Mouse (Mus musculus) neural tube, embryonic 14.5 days (tissue): Measurements from ENCODE around the gene Hist1h2bb. TPM values are rescaled to one million over a fixed set of nuclear protein-coding genes. Genes with fewer than 3 reads are reported as not detected.
"Not testable (repeated sequence)": the region's sequence is repeated elsewhere in the genome, so short reads cannot be mapped to it uniquely, and the experiment has no call there.

ENCODE experiments used
- ATAC-seq: fragments of 200-750 bp; cut with Nextera tagmentation; 2 replicates; pipeline ENCODE4 v1.8.0; 2017; ENCODE audit warnings: low read depth, mild to moderate bottlenecking, moderate TSS enrichment, moderate library complexity
- H3K27ac ChIP-seq: fragments of 300-500 bp; sonication (generic); 2 replicates; pipeline ENCODE4 v1.5.1; 2014; ENCODE audit warnings: low read depth, mild to moderate bottlenecking, control low read depth, low read length, moderate library complexity, mixed read lengths
- H3K27me3 ChIP-seq: fragments of 300-500 bp; sonication (generic); 2 replicates; pipeline ENCODE4 v1.6.1; 2014; ENCODE audit warnings: low read length; ENCODE audit not compliant: control insufficient read depth, insufficient read depth
- H3K36me3 ChIP-seq: fragments of 300-500 bp; sonication (generic); 2 replicates; pipeline ENCODE4 v1.6.1; 2014; ENCODE audit warnings: low read length, mixed read lengths; ENCODE audit not compliant: control insufficient read depth, insufficient read depth
- H3K4me1 ChIP-seq: fragments of 300-500 bp; sonication (generic); 2 replicates; pipeline ENCODE4 v1.6.1; 2014; ENCODE audit warnings: low read length; ENCODE audit not compliant: control insufficient read depth, insufficient read depth
- H3K4me2 ChIP-seq: fragments of 300-500 bp; sonication (generic); 2 replicates; pipeline ENCODE4 v1.6.1; 2014; ENCODE audit warnings: mild to moderate bottlenecking, low read depth, low read length, control low read depth
- H3K4me3 ChIP-seq: fragments of 300-500 bp; sonication (generic); 2 replicates; pipeline ENCODE4 v1.5.1; 2014; ENCODE audit warnings: low read depth, low read length, control low read depth, mixed read lengths
- H3K9ac ChIP-seq: fragments of 300-500 bp; sonication (generic); replicated peaks from 2 replicates; pipeline ENCODE4 v1.6.1; 2014; ENCODE audit warnings: low read depth, mild to moderate bottlenecking, control low read depth, low read length, mixed read lengths
- H3K9me3 ChIP-seq: fragments of 300-500 bp; sonication (generic); 2 replicates; pipeline ENCODE4 v1.6.1; 2016; ENCODE audit warnings: low read length; ENCODE audit not compliant: control insufficient read depth
- WGBS: fragments of 180-500 bp; shearing (Covaris S2); extraction: QIAGEN DNeasy Blood & Tissue Kit; methylation state at CpG from one replicate; pipeline ENCODE4 v1.1.7; 2014; 5-methylcytosine and 5-hydroxymethylcytosine counted together
- polyA plus RNA-seq: library from polyadenylated mRNA; unstranded; fragments of >200 nt; fragmentation: Nextera tagmentation; extraction: Ambion mirVana; gene quantifications from 2 replicates; pipeline ENCODE4 v1.2.1, GENCODE M21; 2014

The Hist1h2bb gene
- polyA plus RNA-seq: not detected in 2 replicates

- H3K4me1 ChIP-seq: peaks cover 12% of the 10 kb centered on the region
- H3K27me3 ChIP-seq, H3K36me3 ChIP-seq, H3K9me3 ChIP-seq: not testable (repeated sequence)
- ATAC-seq: peak; percentile 92
- peak within 1 kb of the TSS; percentile 31 for H3K4me3 ChIP-seq
- under 1% methylated on average over 41 of the region's 58 CpGs for WGBS
- H3K27ac ChIP-seq: peak within 1 kb of the TSS; percentile 91
- peak within 1 kb of the TSS; percentile 70 for H3K4me2 ChIP-seq
- peak within 1 kb of the TSS; percentile 35 for H3K9ac ChIP-seq
Observed at GRCm38 (mm10) chr13:23746201-23747080, at the start of gene Hist1h2bb. Hist1h2bb (plus strand) TSS chr13:23746734.

- Histone ChIP-seq H3K27me3 (no peaks in the 10 kb centered on the region), H3K4me1 (peaks cover 3% of the 10 kb centered on the region; the same call in 1 of the 2 replicates), H3K9ac (peak overlapping the region; percentile 33), H3K4me3 (peak overlapping the region; percentile 44), H3K4me2 (peak overlapping the region; percentile 63), H3K36me3 (no peaks in the 10 kb centered on the region), H3K27ac (peak overlapping the region; percentile 84), H3K9me3 (no peaks in the 10 kb centered on the region)
- WGBS: under 1% methylated on average over 23 of the region's 32 CpGs
- peak; percentile 86 for ATAC-seq
Observed at GRCm38 (mm10) chr13:23697491-23698299, 48.8 kb upstream of the Hist1h2bb start.

- peak; percentile 96 for ATAC-seq
- no peaks in the 10 kb centered on the region for H3K9me3 ChIP-seq
- peaks cover 3% of the 10 kb centered on the region; the same call in 1 of the 2 replicates for H3K4me1 ChIP-seq
- H3K27me3 ChIP-seq: no peaks in the 10 kb centered on the region
- 0% methylated on average over 20 of the region's 22 CpGs for WGBS
- H3K36me3 ChIP-seq: no peaks in the 10 kb centered on the region
- peak within 1 kb of the TSS; percentile 63 for H3K4me2 ChIP-seq
- H3K4me3 ChIP-seq: peak within 1 kb of the TSS; percentile 44
- H3K9ac ChIP-seq: peak within 1 kb of the TSS; percentile 33
- peak within 1 kb of the TSS; percentile 84 for H3K27ac ChIP-seq
Observed at GRCm38 (mm10) chr13:23698300-23698693, 48.2 kb upstream of the Hist1h2bb start, which contains the start of gene Hist1h4c. Hist1h4c (minus strand) TSS chr13:23698454.

GRCm38 (mm10) chr13:23698996-23699395 is 47.5 kb upstream of the Hist1h2bb start:
- Histone ChIP-seq H3K27ac (peak overlapping the region; percentile 84; the same call in 1 of the 2 replicates), H3K4me1 (peaks cover 3% of the 10 kb centered on the region; the same call in 1 of the 2 replicates), H3K27me3 (no peaks in the 10 kb centered on the region), H3K9me3 (no peaks in the 10 kb centered on the region), H3K36me3 (no peaks in the 10 kb centered on the region), H3K4me2 (0 out of 2 replicates have a peak overlapping the region, but pooled peaks have one; percentile 63), H3K9ac (no peak overlapping the region), H3K4me3 (peak overlapping the region; percentile 11; the same call in 1 of the 2 replicates)
- ATAC-seq: no peak
- 81% methylated on average over 6 of the region's 6 CpGs for WGBS

- H3K4me2 ChIP-seq: no peak overlapping the region
- H3K4me3 ChIP-seq: no peak overlapping the region
- H3K4me1 ChIP-seq: peaks cover 3% of the 10 kb centered on the region; the same call in 1 of the 2 replicates
- no peak for ATAC-seq
- no peaks in the 10 kb centered on the region for H3K9me3 ChIP-seq
- no peak overlapping the region for H3K9ac ChIP-seq
- no peaks in the 10 kb centered on the region for H3K36me3 ChIP-seq
- 71% methylated on average over 3 of the region's 3 CpGs for WGBS
- H3K27ac ChIP-seq: no peak overlapping the region
- no peaks in the 10 kb centered on the region for H3K27me3 ChIP-seq
Observed at GRCm38 (mm10) chr13:23699767-23700166, 46.8 kb upstream of the Hist1h2bb start.

GRCm38 (mm10) chr13:23700786-23701520 is 45.6 kb upstream of the Hist1h2bb start:
- Histone ChIP-seq H3K4me1 (peaks cover 3% of the 10 kb centered on the region; the same call in 1 of the 2 replicates), H3K9me3 (no peaks in the 10 kb centered on the region), H3K4me3 (no peak overlapping the region), H3K27me3 (no peaks in the 10 kb centered on the region), H3K9ac (no peak overlapping the region), H3K36me3 (no peaks in the 10 kb centered on the region), H3K4me2 (no peak overlapping the region), H3K27ac (no peak overlapping the region)
- ATAC-seq: peak; percentile 45; the same call in 1 of the 2 replicates
- WGBS: 31% methylated on average over 8 of the region's 8 CpGs

GRCm38 (mm10) chr13:23702220-23702619 is 44.3 kb upstream of the Hist1h2bb start:
- no peaks in the 10 kb centered on the region for H3K36me3 ChIP-seq
- no peak for ATAC-seq
- 86% methylated on average over 4 of the region's 4 CpGs for WGBS
- H3K27me3 ChIP-seq: no peaks in the 10 kb centered on the region
- H3K4me2 ChIP-seq: no peak overlapping the region
- H3K4me1 ChIP-seq: peaks cover 3% of the 10 kb centered on the region; the same call in 1 of the 2 replicates
- no peak overlapping the region for H3K27ac ChIP-seq
- no peak overlapping the region for H3K4me3 ChIP-seq
- no peak overlapping the region for H3K9ac ChIP-seq
- no peaks in the 10 kb centered on the region for H3K9me3 ChIP-seq

GRCm38 (mm10) chr13:23702801-23703200 is 43.7 kb upstream of the Hist1h2bb start:
- H3K27me3 ChIP-seq, H3K36me3 ChIP-seq, H3K4me2 ChIP-seq, H3K4me1 ChIP-seq, H3K9me3 ChIP-seq, H3K27ac ChIP-seq, ATAC-seq, H3K4me3 ChIP-seq, H3K9ac ChIP-seq: not testable (repeated sequence)
- 96% methylated on average over 2 of the region's 2 CpGs for WGBS
